Mouse (Mus musculus) midbrain, embryonic 15.5 days (tissue): ENCODE data around the gene Peak1. TPM values are rescaled to one million over a fixed set of nuclear protein-coding genes. Genes with fewer than 3 reads are reported as not detected.

Source experiments
- ATAC-seq: fragments of 200-750 bp; cut with Nextera tagmentation; replicated peaks from 2 replicates; pipeline ENCODE4 v1.8.0; 2017; ENCODE audit warnings: moderate TSS enrichment
- H3K27ac ChIP-seq: fragments of 300-500 bp; sonication (generic); 2 replicates; pipeline ENCODE4 v1.5.1; 2015; ENCODE audit warnings: mild to moderate bottlenecking, inconsistent platforms
- H3K27me3 ChIP-seq: fragments of 300-500 bp; sonication (generic); replicated peaks from 2 replicates; pipeline ENCODE4 v1.6.1; 2015; ENCODE audit warnings: inconsistent platforms
- H3K36me3 ChIP-seq: fragments of 300-500 bp; sonication (generic); replicated peaks from 2 replicates; pipeline ENCODE4 v1.6.1; 2015; ENCODE audit warnings: inconsistent platforms
- H3K4me1 ChIP-seq: fragments of 300-500 bp; sonication (generic); 2 replicates; pipeline ENCODE4 v1.6.1; 2015; ENCODE audit warnings: inconsistent platforms
- H3K4me2 ChIP-seq: fragments of 300-500 bp; sonication (generic); 2 replicates; pipeline ENCODE4 v1.6.1; 2015; ENCODE audit warnings: inconsistent platforms, mild to moderate bottlenecking, moderate library complexity
- H3K4me3 ChIP-seq: fragments of 300-500 bp; sonication (generic); 2 replicates; pipeline ENCODE4 v1.5.1; 2015; ENCODE audit warnings: mild to moderate bottlenecking, inconsistent platforms
- H3K9ac ChIP-seq: fragments of 300-500 bp; sonication (generic); 2 replicates; pipeline ENCODE4 v1.6.1; 2015; ENCODE audit warnings: mild to moderate bottlenecking, inconsistent platforms
- H3K9me3 ChIP-seq: fragments of 300-500 bp; sonication (generic); 2 replicates; pipeline ENCODE4 v1.6.1; 2016; ENCODE audit warnings: inconsistent platforms
- WGBS: fragments of 180-500 bp; shearing (Covaris S2); methylation state at CpG from one replicate; pipeline ENCODE4 v1.1.7; 2015; ENCODE audit warnings: mixed read lengths; 5-methylcytosine and 5-hydroxymethylcytosine counted together
- polyA plus RNA-seq: library from polyadenylated mRNA; unstranded; fragments of >200 nt; fragmentation: Nextera tagmentation; extraction: Ambion mirVana; gene quantifications from 2 replicates; pipeline ENCODE4 v1.2.1, GENCODE M21; 2015

The Peak1 gene
- polyA plus RNA-seq, 1 experiment from 2014 or later: 4.4 TPM

DNA sequence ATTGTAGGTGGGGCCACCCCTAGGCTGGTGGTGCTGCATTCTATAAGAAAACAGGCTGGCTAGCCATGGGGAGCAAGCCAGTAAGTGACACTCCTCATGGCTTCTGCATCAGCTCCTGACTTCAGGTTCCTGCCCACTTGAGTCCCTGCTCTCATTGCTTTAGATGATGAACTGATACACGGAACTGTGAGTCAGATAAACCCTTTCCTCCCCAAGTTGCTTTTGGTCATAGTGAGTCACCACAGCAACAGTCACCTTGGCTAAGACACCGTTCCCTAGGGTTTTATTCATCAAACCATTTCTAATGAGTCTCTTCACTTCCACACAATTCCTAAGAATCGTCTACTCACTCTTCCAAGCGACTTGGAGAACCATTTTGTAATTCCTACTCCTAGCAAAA is 220.9 kb downstream of the Peak1 start:
- no peak for ATAC-seq
- WGBS: 89% methylated on average over 4 of the region's 4 CpGs
- no peaks in the 10 kb centered on the region for H3K36me3 ChIP-seq

DNA sequence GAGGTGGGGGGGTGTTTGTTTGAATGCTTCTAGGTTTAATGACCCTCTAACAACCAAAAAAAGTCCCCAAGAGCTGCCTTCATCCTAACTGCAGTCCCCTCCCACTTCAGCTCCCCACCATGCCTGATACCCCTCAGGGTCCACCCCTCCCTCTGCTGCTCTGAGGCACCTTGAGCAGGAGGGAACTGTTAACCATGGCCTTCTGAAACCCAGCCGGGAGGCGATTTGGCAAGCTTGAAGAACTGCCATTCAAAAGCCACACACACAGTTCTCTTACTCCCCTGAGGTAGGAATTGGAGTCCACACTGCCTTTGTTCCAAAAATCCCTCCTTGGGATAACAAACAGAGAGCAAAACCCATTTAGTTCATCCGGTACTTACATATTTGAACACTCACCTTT is 222.7 kb downstream of the Peak1 start:
- no peak overlapping the region for H3K4me2 ChIP-seq
- no peaks in the 10 kb centered on the region for H3K9me3 ChIP-seq
- H3K27me3 ChIP-seq: no peaks in the 10 kb centered on the region
- no peaks in the 10 kb centered on the region for H3K36me3 ChIP-seq
- no peak overlapping the region for H3K4me3 ChIP-seq
- H3K27ac ChIP-seq: no peak overlapping the region
- H3K9ac ChIP-seq: no peak overlapping the region
- ATAC-seq: no peak
- 43% methylated on average over 3 of the region's 3 CpGs for WGBS
- H3K4me1 ChIP-seq: peaks cover 10% of the 10 kb centered on the region

More for the DNA sequence above, 220.9 kb downstream of the Peak1 start:
- Histone ChIP-seq H3K4me3 (no peak overlapping the region), H3K27ac (no peak overlapping the region), H3K4me1 (peaks cover 7% of the 10 kb centered on the region), H3K9ac (no peak overlapping the region), H3K27me3 (no peaks in the 10 kb centered on the region), H3K4me2 (no peak overlapping the region), H3K9me3 (no peaks in the 10 kb centered on the region)

DNA sequence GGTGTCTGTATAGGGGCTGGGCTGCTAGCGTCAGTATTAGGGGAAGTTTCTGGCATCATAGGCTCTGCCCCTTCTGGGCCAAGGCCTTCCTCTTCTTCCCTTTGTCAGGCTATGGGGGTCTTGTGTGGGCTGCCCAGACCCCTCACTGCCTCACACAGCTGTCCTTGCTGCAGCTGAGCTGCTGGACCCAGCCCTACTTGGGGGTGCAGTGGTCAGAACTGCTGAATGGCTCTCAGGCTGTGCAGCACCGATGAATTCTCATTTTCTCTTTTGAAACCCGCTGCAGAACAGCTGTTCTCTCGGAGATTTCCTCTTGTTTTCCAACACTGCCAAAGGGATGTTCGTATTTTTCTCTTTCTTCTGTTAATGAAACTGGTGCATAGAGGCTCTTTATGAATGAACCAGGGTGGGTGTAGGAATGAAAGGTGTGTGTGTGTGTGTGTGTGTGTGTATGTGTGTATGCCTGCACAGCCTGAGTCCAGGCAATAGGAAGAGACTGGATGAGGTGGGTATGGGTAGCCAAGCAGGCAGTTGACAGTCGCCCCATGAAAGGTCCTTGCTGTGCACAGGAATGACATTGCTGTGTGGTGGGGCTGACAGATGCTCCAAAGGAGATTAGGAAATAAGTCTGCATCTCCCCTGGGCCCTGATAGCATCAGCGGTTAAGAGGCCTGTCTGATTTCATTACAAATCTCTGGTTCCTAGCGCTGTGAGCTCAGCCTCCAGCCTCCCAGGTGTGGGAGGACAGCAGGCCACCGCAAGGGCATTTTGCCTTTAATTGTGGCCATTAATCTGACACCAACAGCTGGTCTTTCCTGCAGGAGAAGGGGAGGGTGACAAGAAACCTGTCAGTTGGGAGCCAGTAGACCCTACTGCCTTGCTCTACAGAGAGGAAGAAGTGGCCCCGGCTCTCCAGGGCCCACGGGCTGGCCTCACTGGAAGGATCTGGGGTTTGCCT is 226.1 kb downstream of the Peak1 start:
- Histone ChIP-seq H3K4me1 (peaks cover 10% of the 10 kb centered on the region), H3K27me3 (no peaks in the 10 kb centered on the region), H3K4me2 (no peak overlapping the region), H3K9me3 (no peaks in the 10 kb centered on the region), H3K9ac (no peak overlapping the region), H3K27ac (0 out of 2 replicates have a peak overlapping the region, but pooled peaks have one; percentile 4), H3K4me3 (no peak overlapping the region), H3K36me3 (no peaks in the 10 kb centered on the region)
- WGBS: 47% methylated on average over 11 of the region's 11 CpGs
- ATAC-seq: peak; percentile 52; the same call in 1 of the 2 replicates

DNA sequence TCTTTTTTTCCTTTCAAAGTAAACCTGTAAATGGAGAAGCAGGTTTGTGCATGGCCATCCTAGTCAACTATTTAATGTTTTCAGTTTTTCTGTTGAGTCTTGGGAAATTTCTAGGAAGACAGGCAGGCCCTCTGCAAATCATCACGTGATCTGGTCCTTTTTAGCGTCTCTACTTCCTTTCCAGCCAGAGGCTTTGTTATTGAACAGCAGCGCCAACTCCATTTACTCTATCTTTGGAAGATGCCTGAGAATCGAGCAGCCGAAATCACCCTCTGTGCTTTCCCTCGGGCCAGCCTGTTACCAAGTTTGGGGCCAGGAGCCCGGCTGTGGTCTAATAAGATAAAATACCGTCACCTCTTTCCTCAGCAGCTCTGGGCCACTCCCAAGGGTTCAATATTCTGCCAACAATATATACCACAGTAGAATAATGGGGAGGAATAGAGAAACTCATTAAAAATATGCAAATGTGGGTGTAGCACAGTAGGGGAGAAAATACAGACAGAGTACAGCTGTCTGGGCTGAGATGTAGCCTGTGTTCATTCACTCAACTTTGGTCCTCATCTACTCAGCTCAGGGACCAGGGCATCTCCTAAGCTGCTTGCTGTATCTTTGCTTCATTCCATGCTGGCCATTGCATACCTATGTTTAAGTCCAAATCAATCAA is 237.6 kb downstream of the Peak1 start:
- Histone ChIP-seq H3K27me3 (no peaks in the 10 kb centered on the region), H3K9ac (no peak overlapping the region), H3K27ac (no peak overlapping the region), H3K4me1 (peaks cover 7% of the 10 kb centered on the region), H3K36me3 (no peaks in the 10 kb centered on the region), H3K4me2 (0 out of 2 replicates have a peak overlapping the region, but pooled peaks have one; percentile 8), H3K4me3 (no peak overlapping the region), H3K9me3 (no peaks in the 10 kb centered on the region)
- 20% methylated on average over 8 of the region's 8 CpGs for WGBS
- ATAC-seq: no peak

DNA sequence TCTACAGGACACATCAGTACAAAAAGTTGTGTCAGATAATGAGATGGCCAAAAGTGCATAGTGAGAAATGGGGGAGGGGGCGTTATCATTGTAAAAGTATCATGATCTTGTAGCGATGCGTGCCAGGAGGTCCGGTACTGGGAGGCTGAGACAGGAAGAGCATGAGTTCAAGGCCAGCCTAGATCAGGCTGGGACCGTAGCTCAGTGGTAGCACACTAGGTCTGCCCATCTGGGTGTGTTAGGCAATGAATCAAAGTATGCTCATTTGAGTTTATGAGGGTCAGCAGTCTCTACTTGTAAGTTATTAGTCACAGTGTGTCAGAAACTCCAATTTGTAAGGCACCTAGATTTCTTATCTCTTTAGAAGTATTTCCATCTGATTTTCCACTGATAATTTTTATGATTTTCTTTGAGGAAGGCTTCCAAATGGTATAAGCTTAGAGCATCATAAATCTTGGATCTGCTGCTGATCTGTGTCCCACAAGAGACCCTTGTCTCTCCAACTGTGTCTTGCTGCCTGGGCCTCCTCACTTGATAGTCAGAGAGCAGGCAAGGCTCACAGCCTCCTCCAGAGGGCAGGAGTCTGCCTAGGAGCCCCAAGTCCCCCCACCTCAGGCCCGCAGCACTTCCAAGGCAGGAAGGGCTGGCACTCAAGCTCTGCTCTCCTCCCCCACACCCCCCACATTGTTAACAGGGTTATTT is 238.3 kb downstream of the Peak1 start:
- no peak for ATAC-seq
- Histone ChIP-seq H3K36me3 (no peaks in the 10 kb centered on the region), H3K4me1 (peaks cover 7% of the 10 kb centered on the region), H3K9me3 (no peaks in the 10 kb centered on the region), H3K4me2 (no peak overlapping the region), H3K9ac (no peak overlapping the region), H3K27ac (no peak overlapping the region), H3K27me3 (no peaks in the 10 kb centered on the region), H3K4me3 (no peak overlapping the region)
- WGBS: 80% methylated on average over 6 of the region's 6 CpGs

DNA sequence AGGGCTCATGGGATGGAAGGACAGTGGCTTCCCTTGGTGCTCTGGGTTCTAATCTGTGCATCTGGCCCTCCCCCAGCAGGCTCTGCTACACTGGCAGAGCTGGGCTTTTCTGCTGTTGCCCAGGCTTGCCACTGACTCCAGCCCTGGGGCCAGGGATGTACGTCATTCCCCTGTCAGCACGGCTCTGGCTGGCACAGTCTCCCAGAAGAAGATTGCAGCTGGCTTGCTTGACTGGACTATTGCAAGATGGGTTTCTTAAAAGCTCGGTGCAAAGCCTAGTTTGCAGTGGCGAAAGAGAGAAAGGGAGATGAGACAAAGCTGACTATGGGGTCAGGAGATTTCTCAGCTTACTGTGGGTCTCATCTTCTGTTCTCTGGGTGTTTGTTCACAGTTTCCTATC is 240.5 kb downstream of the Peak1 start:
- H3K4me3 ChIP-seq: no peak overlapping the region
- no peaks in the 10 kb centered on the region for H3K27me3 ChIP-seq
- WGBS: 77% methylated on average over 4 of the region's 4 CpGs
- H3K9me3 ChIP-seq: no peaks in the 10 kb centered on the region
- no peaks in the 10 kb centered on the region for H3K36me3 ChIP-seq
- no peak overlapping the region for H3K4me2 ChIP-seq
- no peak for ATAC-seq
- no peak overlapping the region for H3K27ac ChIP-seq
- H3K9ac ChIP-seq: no peak overlapping the region
- peaks cover 7% of the 10 kb centered on the region for H3K4me1 ChIP-seq

DNA sequence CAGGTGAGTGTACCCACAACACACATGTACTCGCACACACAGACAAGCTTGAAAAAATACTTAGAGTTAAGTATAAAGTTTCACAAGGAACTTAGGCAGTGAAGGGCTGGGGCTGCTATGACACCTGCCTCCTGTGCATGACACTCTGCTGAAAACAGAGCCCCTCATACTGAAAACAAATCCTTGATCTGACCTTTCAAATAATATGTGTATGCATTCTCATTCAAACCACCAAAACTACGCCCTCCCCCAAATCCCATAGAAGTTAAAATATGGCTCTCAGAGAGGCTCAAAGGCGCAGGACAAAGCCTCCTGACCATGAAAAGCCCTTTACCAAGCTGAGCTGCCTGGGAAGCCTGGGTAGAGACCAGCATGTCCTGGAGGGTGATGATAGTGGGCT is 242.6 kb downstream of the Peak1 start:
- no peak for ATAC-seq
- Histone ChIP-seq H3K9ac (no peak overlapping the region), H3K27ac (no peak overlapping the region), H3K36me3 (no peaks in the 10 kb centered on the region), H3K4me2 (no peak overlapping the region), H3K27me3 (no peaks in the 10 kb centered on the region), H3K4me1 (peaks cover 6% of the 10 kb centered on the region), H3K9me3 (no peaks in the 10 kb centered on the region), H3K4me3 (no peak overlapping the region)
- 80% methylated on average over 3 of the region's 3 CpGs for WGBS

DNA sequence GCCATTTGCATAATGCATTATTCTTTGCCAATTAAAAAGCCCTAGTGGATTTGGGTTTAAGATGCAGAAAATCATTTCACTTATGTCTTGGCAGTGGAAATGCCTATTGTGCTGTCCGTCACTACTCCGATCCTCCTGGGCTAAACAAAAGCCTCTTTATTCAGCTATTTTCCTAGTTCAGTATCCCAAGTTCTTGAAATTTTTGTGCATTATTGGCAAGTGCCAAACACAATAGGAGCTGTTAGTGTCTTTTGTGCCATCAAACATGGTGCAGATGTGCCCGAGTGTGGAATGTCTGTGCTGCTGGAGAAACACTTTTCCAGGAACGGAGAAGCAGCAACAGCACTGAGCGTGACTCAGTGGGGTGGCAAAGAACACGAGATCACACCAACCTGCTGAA is 250.2 kb downstream of the Peak1 start:
- no peak overlapping the region for H3K4me3 ChIP-seq
- H3K4me2 ChIP-seq: peak overlapping the region; percentile 10; the same call in 1 of the 2 replicates
- no peaks in the 10 kb centered on the region for H3K36me3 ChIP-seq
- no peaks in the 10 kb centered on the region for H3K9me3 ChIP-seq
- H3K27ac ChIP-seq: no peak overlapping the region
- 13% methylated on average over 6 of the region's 6 CpGs for WGBS
- H3K27me3 ChIP-seq: no peaks in the 10 kb centered on the region
- ATAC-seq: no peak
- H3K4me1 ChIP-seq: peaks cover 11% of the 10 kb centered on the region
- H3K9ac ChIP-seq: no peak overlapping the region

DNA sequence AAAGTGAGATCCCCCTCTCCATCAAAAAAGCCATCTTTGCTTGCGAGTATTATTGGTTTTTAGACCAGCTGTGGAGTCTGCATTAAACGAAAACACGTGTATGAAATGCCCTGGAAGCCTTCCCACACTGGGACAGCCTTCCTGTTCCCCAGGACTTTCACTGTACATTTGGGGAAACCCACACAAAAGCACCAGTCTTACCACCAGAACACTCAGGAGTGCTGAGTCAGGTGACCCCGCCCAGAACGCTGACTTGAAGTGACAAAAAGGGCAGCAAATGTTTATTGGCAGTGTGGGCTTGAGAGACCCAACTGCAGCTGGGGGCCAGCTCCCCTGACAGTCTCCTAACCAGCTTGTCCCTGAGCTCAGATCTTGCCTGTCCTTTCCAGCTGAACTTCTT is 251.7 kb downstream of the Peak1 start:
- H3K4me1 ChIP-seq: peaks cover 16% of the 10 kb centered on the region
- no peaks in the 10 kb centered on the region for H3K36me3 ChIP-seq
- H3K27me3 ChIP-seq: no peaks in the 10 kb centered on the region
- WGBS: 69% methylated on average over 5 of the region's 5 CpGs
- H3K4me3 ChIP-seq: no peak overlapping the region
- H3K9ac ChIP-seq: no peak overlapping the region
- H3K4me2 ChIP-seq: no peak overlapping the region
- no peak for ATAC-seq
- no peak overlapping the region for H3K27ac ChIP-seq
- H3K9me3 ChIP-seq: no peaks in the 10 kb centered on the region

DNA sequence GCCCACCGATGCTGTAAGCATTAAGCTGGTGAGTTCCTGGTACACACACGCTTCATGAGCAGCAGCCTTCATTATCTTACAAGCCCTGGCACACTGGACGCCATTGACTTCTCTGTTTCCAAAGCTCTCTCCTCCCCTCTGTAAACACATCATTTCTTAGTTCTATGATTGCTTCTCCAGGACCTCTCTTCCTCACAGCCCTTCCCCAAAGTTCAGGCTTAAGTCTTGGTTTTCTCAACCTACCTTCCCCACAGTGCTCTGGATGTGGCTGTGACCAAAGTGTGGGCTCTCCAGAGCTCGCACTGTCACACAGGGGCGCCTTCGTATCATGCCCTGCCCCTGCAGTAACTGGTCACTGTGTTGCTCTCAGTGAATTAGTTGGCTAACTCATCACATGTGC is 252.5 kb downstream of the Peak1 start, which contains the start of gene Tspan3:
Tspan3 (minus strand) TSS at position 101 of the 400 bp plus-strand sequence.
- WGBS: 93% methylated on average over 6 of the region's 6 CpGs
- ATAC-seq: no peak
- Histone ChIP-seq H3K4me1 (peaks cover 19% of the 10 kb centered on the region), H3K27ac (no peak within 1 kb of the TSS), H3K36me3 (no peaks in the 10 kb centered on the region), H3K27me3 (no peaks in the 10 kb centered on the region), H3K4me3 (no peak within 1 kb of the TSS), H3K4me2 (no peak within 1 kb of the TSS), H3K9ac (no peak within 1 kb of the TSS), H3K9me3 (no peaks in the 10 kb centered on the region)

DNA sequence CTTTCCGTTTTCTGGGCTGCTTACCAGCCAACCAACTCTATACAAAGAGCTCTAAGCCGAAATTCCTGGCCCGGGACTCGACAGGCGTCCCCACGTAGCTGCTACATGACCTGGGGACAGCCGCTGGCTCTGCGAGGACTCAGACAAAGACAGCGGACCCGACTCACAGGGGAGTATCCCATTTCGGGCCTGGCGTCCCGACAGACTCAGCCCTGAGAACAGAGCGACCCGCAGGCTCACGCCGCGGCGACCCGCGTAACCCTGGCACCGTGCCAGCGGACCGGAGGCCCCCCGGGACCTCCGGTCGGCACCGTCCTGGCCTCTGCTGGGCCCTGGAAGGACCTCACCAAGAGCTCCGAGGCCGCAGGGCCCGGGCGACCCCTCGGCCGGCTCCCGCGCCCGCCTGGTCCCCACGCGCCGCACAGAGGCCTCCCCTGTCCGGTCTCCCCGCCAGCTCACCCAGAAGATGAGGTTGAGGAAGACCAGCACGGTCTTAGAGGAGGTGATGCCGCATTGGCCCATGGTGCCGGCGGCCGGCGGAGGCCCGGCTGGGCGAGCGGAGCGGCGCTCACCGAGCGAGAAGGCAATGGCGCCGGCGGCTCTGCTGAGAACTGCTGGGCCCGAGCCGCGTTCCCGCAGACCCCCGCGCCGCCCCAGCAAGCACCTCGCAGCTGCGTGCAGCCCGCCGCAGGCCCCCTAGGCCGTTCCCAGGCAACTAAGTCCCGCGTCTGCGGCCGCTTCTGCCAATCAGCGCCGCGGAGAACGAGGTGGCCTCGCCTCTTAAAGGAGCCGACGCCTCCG is 257.3 kb downstream of the Peak1 start:
- Histone ChIP-seq H3K4me1 (peaks cover 25% of the 10 kb centered on the region), H3K4me3 (peak overlapping the region; percentile 84), H3K9me3 (no peaks in the 10 kb centered on the region), H3K4me2 (peak overlapping the region; percentile 64), H3K9ac (peak overlapping the region; percentile 96), H3K27me3 (no peaks in the 10 kb centered on the region), H3K27ac (peak overlapping the region; percentile 93), H3K36me3 (no peaks in the 10 kb centered on the region)
- under 1% methylated on average over 81 of the region's 82 CpGs for WGBS
- peak; percentile 99 for ATAC-seq
